Mouse (Mus musculus) gastrocnemius, postnatal 4 days (tissue): Measurements from ENCODE around the gene Serpina11. TPM values are rescaled to one million over a fixed set of nuclear protein-coding genes. Genes with fewer than 3 reads are reported as not detected.

Experiments
- DNase-seq, 2 experiments: peaks; one replicate each; pipeline ENCODE4 v3.0.0; 2021 to 2022; ENCODE audit warnings: low spot score in 2 of 2, mixed read lengths in 2 of 2
- long read RNA-seq, 2 experiments: library from polyadenylated mRNA; stranded (forward); transcript quantifications; one replicate each; pipeline ENCODE4 v2.0.0; 2021
- total RNA-seq, 2 experiments: library from RNA; stranded (reverse); gene quantifications; 2 replicates each; pipeline ENCODE4 v1.2.3; 2021

The Serpina11 gene
- total RNA-seq, result under 1 TPM in 1 of 2 experiments, not detected in 1; 0.70 TPM
- long read RNA-seq, experiment 1, result 0 reads
- long read RNA-seq, experiment 2, result 0 reads

DNA sequence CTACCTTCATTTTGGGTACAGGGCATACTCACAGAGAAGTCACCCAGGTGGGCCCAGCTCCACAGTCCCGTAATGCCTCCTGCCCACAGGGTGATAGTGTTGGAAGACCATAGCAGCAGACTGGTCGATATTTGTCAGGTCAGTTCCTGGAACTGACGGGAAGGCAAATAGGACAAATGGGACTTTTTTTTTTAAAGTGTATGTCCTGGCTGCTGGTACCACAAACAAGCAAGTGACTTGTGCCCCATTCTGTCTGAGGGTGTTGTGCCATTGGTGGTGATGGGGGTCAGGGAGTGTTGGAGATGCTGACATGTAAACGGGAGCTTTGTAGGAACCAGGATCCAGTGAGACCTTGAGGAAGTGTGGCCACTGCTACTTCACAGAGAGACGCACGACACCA, at the start of gene Serpina11:
Serpina11 (minus strand) TSS at position 101 of the 400 bp plus-strand sequence.
- no peak for DNase-seq

DNA sequence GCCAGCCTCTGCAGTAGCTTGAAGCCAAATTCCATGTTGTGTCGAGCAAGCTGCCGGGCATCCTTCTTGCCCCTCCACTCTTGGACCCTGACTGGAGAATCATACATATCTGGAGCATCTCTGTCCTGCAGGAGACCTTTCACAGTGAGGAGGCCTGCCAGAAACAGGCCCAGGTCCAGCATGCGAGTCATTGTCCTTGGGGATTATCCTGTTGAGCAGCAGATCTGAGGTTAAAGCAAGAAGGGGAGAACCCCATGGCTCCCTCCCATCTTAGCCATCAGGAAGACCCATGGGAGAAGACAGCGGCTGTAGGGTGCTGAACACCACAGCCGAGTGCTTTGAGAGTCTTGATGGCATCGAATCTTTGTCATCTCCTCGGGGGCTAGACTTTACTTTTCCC, 48.4 kb upstream of the Serpina11 start:
- DNase-seq, result no peak

DNA sequence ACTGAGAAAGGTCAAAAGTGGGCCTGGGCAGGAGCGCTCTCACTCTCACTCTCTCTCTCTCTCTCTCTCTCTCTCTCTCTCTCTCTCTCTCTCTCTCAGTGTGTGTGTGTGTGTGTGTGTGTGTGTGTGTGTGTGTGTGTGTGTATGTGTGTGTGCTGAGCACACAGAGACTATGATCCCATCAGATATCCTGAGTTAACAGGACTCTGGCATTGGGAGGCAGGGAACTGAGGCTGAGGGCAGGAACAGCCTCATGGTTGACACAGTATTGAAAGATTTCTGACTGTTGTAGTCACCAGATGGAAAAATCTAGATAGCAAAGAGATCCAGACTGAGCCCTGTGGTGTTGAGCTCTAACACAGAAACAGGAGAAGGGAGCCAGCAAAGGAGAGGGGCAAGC, 44.0 kb upstream of the Serpina11 start:
- DNase-seq, result no peak

DNA sequence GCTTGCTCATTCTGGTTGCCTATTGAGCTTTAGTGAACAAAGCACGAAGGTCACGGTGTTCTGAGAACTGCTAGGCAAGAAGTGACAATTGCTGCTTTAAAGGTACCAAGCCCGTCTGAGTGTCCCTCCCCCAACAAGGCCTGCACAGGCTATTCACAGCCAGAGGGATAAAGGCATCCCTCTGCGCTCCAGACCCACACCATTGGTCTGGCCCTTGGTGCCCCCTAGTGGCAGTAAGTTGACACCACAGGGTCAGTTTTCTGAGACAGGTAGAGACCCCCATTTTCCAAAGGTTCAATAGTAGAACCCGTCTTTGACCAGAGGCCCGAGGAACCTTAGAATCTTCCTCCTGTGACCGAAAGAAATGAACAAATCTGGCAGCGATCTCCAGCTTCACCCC, 40.2 kb upstream of the Serpina11 start:
- no peak for DNase-seq

DNA sequence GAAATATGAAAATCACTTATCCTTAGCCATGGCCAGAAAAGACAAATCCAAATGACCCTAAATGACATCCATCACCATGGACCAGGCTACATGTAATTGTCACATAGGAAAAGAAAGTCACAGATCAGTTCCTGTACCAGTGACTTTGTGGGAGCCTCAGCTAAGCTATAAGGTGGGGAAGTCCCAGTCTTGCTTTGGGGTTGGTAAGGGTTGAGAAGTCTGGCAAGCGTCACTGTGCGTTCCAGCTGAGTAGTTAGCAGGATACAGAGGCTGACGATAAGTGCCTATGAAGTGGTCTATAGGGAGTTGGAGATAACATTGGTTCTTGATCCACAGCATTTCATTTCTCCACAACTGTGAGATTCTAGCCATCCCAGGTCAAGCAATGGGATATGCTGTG, 25.5 kb upstream of the Serpina11 start:
- DNase-seq, result no peak

DNA sequence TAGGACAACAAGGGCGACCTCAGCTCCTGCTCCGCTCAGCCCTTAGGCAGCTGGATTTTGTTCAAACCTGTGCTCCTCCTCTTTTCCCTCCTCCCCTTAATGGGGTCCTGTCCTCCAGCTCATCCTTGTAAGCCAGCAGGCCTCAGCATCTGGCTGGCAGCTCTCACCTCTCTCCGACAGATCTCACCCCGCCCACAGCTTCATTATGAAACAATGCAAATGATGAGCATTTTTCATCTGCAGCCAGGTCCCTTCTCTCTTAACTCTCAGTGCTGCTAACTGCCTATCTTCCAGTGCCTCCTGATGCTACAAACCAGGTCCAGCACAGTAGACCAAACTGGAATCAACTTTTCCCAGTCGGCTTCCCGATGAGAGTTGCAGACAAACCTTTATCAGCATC, 23.9 kb upstream of the Serpina11 start, which contains the start of gene Serpina9:
Serpina9 (minus strand) TSS at position 136 of the 400 bp plus-strand sequence.
- no peak for DNase-seq

DNA sequence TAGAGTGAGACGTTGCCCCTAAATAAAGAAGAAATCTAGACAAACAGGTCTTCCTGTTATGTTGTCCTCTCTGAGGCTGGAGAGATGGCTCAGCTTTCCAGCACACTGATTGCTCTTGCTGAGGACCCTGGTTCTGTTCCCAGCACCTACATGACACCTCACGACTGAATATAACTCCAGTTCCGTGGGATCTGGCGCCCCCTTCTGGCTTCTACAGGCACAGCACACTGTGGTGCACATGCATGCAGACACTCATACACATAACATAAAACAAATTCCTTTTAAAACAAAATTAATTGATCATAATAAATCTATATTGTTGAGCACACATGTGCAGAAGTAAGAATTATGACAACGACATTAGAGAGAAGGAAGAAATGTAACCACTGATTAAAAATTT, 14.9 kb upstream of the Serpina11 start:
- no peak for DNase-seq

DNA sequence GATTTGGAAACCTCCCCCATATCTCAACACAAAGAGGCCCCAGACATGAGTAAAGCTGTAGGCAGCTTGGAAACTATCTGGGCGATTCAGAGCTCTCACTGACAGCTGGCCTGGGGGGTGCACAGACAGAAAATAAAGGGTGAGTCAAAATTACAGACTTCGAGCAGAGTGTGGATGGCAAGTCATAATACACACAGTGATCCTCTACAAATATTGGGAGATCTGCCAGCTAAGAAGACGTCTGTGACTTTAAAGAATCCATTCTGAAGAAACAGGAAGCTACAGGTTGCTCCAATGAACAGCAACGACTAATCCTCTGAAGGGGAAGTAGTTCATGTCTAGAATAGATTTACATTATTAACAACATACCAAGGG, 13.5 kb upstream of the Serpina11 start:
- DNase-seq, result no peak

DNA sequence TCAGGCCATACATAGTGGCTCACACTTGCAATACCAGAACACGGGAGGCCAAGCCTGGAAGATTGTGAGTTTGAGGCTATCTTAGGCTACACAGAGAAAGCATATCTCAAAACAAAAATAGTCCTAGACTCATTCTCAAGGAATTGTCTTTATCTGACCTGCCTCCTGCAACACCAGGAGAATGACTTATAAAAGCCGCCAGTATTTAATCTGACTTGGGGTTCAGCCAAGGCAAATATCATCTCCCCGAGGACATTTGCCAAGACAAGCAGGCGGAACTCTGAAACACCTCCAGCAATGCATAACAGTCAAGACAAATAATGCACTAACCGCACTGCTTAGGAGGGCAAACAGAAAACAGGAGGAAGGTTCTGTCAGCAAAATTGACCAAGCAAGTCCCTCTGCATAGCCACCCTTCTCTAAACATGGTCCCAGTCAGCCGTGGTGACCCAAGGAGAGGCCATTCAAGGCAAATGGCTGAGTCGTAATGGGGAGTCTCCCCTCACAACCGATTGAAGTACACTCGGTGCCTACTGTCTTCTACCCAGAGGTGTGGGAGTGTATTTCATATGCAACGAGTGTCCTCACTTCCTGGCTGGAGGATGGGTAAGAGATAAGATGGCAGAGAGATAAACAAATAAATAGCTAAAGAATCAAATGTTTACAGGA, 12.9 kb upstream of the Serpina11 start:
- DNase-seq, result no peak

DNA sequence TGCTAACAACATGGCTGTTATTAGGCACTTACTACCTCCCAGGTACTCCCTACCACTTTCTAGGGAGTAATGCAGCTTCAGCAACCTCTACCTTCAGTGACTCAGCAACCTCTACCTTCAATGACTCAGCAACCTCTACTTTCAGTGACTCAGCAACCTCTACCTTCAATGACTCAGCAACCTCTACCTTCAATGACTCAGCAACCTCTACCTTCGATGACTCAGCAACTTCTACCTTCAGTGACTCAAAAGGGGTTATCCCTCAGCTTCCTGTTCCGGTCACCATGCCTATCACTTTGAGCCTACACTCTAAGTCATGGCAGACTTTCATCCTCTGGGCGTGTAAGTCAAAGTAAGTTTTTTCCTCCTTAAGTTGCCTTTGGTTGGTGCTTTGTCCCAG, 10.8 kb upstream of the Serpina11 start:
- DNase-seq, result no peak

DNA sequence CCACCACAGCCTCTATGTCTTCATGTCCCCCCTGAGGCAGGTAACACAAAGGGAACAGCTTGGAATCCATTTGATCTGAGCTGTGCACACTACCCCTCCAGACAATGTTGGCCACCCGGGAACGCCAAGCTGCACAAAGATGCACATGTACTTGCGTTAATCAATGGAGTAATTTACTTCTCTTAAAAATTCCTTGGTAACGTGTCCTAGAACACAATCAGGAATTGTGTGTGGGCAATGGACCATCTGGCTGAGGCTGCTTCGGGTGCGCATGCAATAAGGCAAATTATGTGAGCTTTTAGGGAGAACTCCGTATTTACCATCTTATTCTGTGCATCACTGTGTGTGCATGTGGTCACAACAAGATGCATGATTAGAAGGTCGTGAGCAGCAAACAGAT, 9.9 kb upstream of the Serpina11 start:
- DNase-seq, result no peak

DNA sequence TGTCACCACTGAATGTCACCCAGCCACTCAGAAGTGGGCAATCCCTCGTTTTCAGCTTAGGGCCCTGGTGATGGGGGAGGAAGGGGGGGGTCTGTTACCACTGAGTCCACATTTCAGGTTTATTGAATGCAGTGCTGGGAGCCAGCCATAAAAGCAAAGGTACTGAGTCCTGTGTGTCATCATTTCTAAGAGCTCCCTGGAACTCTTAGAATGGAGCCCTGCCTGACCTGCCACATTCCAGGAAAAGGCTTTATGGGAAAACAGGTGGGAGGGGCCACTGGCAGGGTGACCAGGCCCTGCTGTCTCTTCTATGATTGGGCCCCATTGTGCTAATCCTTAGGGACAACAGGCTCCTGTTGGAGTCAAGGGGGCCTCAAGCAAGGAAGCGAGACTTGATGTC, 6.8 kb upstream of the Serpina11 start:
- no peak for DNase-seq

DNA sequence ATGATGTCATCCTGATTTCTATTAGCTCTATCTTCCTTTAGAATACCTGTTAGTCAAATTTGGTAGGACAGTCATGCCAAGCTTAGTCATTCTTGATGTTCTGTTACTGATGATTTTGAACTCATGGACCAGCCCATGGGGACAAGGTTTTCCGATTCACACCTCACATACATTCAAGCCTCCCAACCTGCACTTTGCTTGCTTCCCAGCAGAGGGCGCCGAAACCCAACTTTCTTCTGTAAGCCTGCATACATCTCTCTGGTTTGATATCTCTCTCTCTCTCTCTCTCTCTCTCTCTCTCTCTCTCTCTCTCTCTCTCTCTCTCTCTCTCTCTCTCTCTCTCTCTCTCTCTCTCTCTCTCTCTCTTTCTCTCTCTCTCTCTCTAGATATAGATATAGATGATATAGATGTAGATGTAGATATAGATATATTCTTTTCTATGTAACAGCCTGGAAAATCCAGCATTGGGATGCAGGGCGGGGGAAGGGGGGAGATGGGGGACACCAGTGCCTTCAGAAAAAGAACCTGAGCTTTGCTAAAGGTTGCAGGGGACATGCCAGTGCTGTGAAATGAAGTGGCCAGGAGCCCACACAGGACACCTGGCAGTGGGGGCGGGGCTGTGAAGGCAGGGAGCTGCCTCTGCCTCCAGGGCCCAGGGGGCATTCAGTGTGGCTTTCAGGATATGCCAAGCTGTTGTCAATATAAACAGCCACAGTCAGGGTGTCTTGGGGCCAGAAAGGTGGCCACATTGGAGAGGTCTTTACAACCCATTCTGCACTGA, 5.7 kb upstream of the Serpina11 start:
- peak; percentile 24 to 52 for DNase-seq

DNA sequence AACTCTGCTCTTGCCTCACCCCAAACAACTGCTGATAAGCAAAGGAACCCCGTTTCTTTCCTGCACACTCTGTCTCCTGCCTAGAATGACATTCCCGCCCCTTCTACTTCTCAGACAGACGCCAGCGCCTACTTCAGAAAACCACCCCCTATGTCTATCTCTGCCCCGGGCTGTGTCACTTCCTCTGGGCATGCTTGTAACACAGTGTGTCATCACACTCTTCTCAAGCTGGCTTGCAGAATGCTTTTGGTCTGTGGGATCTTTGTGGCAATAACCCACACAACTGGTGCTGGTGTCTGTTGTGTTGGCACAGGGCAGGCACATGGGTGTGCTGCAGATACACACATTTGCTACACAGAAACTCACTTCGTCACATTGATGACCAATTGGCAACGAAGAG, 3.2 kb upstream of the Serpina11 start:
- no peak for DNase-seq

DNA sequence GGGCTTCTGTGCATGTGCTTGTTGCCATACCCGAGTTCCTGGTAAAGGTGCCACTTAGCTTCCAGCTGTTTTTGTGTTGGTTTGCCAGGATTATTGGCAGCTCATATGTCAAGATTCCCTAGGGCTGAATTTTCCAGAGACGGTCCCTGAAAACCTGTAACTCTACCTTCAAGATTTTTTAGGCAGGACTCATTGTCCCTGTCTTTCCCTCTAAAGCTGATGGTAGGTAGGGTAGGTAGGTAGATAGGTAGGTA, 316 bp downstream of the Serpina11 start:
- DNase-seq, result no peak

DNA sequence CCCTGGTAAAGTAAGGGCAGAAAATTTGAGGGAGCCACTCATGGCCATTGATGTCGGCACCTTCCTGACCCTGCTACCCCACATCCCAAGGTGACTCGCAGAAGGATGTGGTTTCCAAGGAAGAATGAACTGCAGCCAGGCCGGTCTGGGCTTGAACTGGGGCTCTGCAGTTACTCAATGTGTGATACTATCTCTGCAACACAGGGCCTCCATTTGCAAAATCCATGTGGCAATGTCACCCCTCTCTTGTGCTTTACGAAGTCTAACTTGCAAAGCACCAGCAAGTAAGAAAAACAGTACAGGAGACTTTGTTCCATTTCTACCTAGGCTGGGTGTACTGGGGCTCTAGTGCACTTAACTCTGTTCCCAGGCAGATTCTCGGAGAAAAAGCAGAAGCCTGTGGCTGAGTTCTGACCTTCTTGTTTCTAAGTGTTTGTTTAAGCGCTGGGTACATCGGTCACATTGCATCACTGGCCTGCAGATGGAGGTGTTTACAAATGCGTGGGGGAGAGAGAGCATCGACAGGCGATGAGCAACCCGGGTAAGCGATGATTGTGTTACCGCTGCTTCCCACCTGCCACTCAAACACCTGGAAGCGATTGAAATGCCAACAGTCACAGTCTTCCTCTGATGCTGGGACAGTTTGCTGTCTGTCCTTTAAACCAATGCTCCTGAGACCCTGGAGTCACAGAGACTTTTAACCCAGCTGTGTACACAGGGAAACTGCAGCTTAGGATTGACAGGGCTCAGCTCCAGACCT, 823 bp downstream of the Serpina11 start:
- DNase-seq, result no peak

DNA sequence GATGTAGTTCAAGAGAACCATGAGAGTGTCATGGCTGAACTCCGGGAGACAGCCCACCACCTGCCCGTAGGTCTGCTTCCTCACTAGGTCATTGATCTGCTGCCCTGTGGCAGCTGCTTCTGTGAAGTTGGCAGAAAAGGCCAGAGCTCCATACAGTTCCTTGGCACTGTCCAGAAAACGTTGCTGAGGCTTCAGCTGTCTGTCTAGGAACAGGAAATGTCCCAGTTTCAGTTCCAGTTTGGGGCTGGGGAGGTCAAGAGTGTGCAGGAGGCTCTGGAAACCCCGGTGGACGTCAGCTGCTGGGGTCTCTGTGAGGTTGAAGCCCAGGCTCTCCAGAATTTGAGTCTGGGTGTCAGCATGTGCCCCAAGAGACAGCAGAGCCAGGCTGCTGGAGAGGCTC, 3.9 kb downstream of the Serpina11 start:
- no peak for DNase-seq

DNA sequence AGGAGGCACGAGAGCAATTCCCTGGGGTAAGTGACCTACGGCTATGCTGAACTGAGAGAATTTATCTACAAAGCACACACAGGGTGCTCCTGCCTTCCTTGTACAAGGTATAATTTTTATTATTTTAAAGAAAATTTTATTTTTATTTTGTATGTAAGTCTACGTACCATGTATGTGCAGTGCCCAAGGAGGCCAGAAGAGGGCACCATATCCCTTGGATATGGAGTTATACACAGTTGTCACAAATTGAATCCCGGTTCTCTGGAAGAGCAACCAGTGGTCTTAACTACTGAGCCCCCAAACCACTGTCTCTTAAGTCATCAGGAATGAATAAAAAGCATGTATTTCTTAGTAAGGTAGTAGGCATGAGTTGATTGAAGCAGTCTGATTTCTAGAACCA, 4.8 kb downstream of the Serpina11 start:
- no peak for DNase-seq

DNA sequence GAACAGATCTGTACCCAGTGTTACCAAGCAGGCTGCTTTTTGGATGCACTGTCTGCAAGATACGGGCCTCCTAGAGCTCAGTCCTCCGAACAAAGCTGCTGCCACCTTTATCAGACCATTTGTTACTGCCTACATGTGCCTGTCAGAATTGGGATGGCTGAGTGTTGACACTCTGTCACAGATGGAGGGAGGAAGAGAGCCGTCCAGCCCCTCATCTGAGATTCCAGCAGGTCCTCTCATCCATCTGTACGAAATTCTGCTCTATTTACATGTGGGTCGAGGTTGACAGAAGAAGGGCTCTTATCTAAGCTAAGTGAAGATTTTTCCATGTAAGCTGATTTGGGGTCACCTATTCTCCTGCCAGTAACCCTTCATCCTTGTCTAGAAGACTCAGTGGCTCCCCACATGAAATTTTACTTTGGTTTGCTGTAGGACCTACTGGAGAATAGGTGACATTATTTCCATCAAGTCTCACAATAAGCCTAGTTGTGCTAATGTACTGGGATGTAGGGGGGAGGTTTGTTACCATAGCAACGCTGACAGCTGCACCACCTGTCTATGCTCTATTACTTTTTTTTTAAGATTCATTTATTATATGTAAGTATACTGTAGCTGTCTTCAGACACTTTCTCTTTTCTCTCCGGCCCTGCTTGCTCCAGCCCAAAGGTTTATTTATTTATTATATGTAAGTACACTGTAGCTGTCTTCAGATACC, 8.0 kb downstream of the Serpina11 start:
- no peak for DNase-seq

DNA sequence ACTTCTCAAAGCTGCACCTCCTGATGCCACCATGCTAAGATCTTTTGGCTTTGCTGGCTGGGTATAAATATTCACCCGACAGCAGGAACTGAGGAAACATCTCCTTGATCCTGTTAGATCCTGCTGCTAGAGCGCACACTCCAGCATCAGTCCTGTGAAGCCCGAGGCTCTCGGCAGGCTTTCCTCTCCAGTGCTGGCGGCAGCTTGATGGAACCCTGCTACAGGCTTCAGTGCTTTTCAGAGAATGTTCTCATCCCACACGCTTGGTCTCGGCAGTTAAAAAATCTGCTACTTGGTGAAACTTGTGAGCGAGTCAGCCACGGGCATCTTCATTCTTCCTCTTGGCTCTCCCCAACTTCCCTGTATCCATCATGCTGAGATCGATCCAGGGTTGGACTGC, 11.5 kb downstream of the Serpina11 start:
- DNase-seq, result no peak

DNA sequence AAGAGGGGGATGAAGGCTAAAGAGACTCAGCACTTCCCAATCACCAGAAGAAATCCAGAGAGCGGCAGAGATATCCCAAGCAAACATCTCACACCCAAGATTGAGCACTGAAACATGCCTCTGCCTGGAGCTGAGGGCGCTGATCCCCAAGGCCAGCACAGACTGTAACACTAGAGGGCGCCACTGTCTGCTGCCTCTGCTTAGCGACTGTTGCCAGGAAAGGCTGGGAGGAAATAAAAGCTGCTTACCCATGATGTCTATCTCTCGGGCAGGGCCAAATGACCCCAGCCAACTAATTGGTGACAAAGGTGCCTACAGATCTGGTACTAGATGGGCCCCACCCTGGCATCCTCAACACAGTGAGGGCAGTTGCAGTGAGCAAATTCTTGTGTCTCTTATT, 11.9 kb downstream of the Serpina11 start:
- DNase-seq, result no peak

DNA sequence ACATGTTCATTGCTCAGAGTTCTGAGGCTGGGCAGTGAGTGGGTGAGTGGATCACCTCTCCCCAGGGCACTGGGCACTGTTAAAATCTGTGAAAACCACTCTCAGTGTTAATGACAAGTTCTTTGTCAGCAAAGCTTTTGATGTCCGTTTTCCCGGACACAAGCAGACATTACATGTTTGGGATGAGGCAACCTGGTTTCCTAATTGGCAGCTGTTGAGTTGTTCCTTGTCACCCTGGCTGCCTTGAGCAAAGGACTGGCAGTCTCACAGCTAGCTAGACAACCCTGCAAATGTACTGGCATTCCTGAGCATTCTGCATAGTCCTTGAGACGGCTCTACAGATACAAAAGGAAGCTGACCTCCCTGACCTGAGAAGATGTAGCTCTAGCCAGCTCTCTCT, 12.7 kb downstream of the Serpina11 start:
- no peak for DNase-seq
